Mouse (Mus musculus) CD4-positive naive resting alpha-beta T cell, adult 76 days (primary cell): ENCODE results near the gene Gm21095. TPM values are rescaled to one million over a fixed set of nuclear protein-coding genes. Genes with fewer than 3 reads are reported as not detected.

ENCODE experiments used
- total RNA-seq: library from RNA; stranded (reverse); gene quantifications from one replicate; pipeline ENCODE4 v1.2.4, GENCODE M21; 2023

Gm21095 gene
- total RNA-seq: not detected

GRCm38 (mm10) chrY:84096979-84097378 is at the start of gene Gm21095:
Gene Gm21095 (plus strand): TSS chrY:84097279.

